Mouse (Mus musculus) embryonic fibroblast, embryonic 13.5 days (primary cell): Measurements from ENCODE around the gene Itga9.

ENCODE experiments used
- CTCF ChIP-seq: IDR thresholded peaks from 2 replicates; pipeline ENCODE4 v1.5.1; 2011; ENCODE audit warnings: mild to moderate bottlenecking, control low read depth, low read length, moderate library complexity, borderline replicate concordance; ENCODE audit not compliant: insufficient read depth
- POLR2A ChIP-seq: IDR thresholded peaks from 2 replicates; pipeline ENCODE4 v1.6.1; 2011; ENCODE audit warnings: low read depth, mild to moderate bottlenecking, control low read depth, low read length, moderate library complexity

DNA sequence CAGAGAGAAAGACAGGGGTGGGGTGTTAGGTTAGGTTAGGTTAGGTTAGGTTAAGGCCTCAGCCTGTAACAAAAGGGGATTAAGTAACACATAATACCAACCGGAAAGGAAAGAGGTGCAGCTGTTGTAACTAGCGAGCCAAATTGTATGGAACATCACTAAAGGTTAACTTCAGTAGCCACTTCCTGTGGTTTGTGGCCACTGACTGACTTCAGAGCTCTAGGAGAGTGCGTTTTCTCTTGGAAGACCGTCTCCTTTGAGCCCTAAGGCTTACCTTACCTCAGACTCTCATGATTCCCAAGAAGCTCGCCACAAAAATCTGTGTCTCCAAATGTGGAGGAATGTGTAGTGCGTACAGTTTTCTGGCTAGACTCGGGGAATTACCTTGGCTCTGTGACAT lies 144.3 kb downstream of the Itga9 start:
- TF ChIP-seq CTCF (no peak), POLR2A (no peak)
